Mouse (Mus musculus): ENCODE results near the gene Psg17. TPM values are rescaled to one million over a fixed set of nuclear protein-coding genes. Genes with fewer than 3 reads are reported as not detected.
"Not testable (repeated sequence)": the region's sequence is repeated elsewhere in the genome, so short reads cannot be mapped to it uniquely, and the experiment has no call there.

The Psg17 gene
- polyA plus RNA-seq (2016; fragmentation: Nextera tagmentation; extraction: Ambion mirVana) = not detected in 2 replicates

DNA sequence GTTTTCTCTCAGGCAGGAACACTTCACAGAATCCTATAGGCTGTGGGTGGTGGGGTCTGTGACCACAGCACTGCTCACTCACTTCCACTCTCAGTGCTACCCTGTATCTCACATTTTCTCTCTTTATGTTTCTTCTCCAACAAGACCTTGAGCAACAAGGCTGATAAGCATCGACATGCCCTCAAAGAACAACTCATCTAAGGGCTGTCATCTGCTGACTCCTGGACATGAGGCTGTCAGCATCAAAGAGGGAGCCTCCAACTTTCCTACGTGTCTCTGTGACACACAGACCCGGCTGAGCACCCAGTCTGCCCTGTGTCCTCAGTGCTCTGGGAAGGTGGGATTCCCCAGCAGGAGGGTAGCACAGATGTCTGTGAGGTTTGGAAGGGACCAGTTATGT is at the start of gene Psg17:
Gene Psg17, minus strand, starts transcription at position 101 of the 400 bp plus-strand sequence.
- Histone ChIP-seq H3K27me3 (ENCODE audit: low read depth, poor library complexity, severe bottlenecking) (no peaks in the 10 kb centered on the region), H3K4me1 (no peaks in the 10 kb centered on the region), H3K9me3 (replicated peaks) (no peaks in the 10 kb centered on the region), H3K4me3 (no peak within 1 kb of the TSS), H3K27ac (replicated peaks) (no peak within 1 kb of the TSS), H3K36me3 (no peaks in the 10 kb centered on the region)
- 75% methylated on average over 3 of the region's 3 CpGs for WGBS
- DNase-seq (ENCODE audit: low spot score) = no peak

DNA sequence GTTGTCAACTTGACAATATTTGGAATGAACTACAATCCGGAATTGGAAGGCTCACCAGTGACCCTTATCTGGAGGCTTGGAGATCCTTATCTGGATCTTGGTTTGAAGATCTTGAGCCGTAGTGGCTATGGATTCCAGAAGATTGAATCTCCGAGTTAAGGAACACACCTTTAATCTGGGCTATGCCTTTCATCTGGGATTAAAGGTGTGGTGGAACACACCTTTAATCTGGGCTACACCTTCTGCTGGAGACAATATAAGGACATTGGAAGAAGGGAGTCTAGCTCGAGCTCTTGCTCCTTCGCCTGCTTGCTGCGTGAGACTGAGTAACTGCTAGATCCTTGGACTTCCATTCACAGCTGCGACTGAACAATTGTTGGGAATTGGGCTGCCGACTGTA is 49.6 kb upstream of the Psg17 start, which contains the start of gene Pglyrp1:
Gene Pglyrp1, plus strand, starts transcription at position 301 of the 400 bp plus-strand sequence.
- not testable (repeated sequence) for H3K4me3 ChIP-seq; H3K36me3 ChIP-seq; H3K27me3 ChIP-seq (ENCODE audit: low read depth, poor library complexity, severe bottlenecking); DNase-seq (ENCODE audit: low spot score); H3K27ac ChIP-seq (replicated peaks)
- Histone ChIP-seq H3K9me3 (replicated peaks) (peaks cover 13% of the 10 kb centered on the region), H3K4me1 (peaks cover 11% of the 10 kb centered on the region)
- 100% methylated on average over 1 of the region's 8 CpGs for WGBS

DNA sequence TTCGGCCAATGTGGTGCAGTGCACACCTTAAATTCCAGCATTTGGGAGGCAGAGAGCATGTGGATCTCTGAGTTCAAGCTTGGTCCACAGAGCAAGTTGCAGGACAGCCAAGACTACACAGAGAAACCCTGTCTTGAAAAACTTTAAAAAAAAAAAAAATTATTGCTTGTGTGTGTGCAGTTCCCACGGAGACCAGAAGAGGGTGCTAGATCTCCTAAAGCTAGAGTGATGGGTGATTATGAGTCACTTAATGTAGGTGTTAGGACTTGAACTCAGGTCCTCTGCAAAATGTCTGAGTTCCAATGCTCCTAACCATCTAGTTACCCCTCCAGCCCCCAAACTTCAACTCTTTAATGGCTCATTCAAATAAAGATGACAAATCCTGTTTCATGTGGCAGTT is 47.1 kb upstream of the Psg17 start:
- no peaks in the 10 kb centered on the region for H3K27me3 ChIP-seq (ENCODE audit: low read depth, poor library complexity, severe bottlenecking)
- DNase-seq (ENCODE audit: low spot score) = no peak
- no peaks in the 10 kb centered on the region for H3K36me3 ChIP-seq
- no peak overlapping the region for H3K27ac ChIP-seq (replicated peaks)
- peaks cover 11% of the 10 kb centered on the region for H3K4me1 ChIP-seq
- peaks cover 13% of the 10 kb centered on the region for H3K9me3 ChIP-seq (replicated peaks)
- WGBS = 83% methylated on average over 2 of the region's 2 CpGs
- H3K4me3 ChIP-seq = no peak overlapping the region

DNA sequence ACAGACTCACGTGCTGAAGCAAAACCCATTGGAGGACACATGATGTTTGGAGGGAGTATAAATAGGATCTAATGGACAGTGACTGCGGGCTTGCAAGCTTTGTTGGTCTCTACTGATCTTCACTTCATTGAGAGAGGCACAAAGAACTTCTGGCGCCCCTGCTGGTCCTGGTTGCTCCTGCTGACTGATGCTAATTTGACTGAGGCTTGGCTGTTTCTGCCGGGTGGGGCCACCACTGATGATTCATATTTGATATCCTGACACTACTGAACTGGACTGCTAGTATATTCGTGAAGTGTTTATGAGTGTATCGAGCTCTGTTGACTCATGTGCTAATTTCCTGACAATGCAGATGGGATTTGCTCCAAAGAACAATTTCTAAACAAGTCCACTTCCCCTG is 41.4 kb upstream of the Psg17 start:
- no peak overlapping the region for H3K4me3 ChIP-seq
- 86% methylated on average over 6 of the region's 6 CpGs for WGBS
- no peaks in the 10 kb centered on the region for H3K4me1 ChIP-seq
- H3K36me3 ChIP-seq = no peaks in the 10 kb centered on the region
- DNase-seq (ENCODE audit: low spot score) = no peak
- H3K27ac ChIP-seq (replicated peaks) = no peak overlapping the region
- H3K27me3 ChIP-seq (ENCODE audit: low read depth, poor library complexity, severe bottlenecking) = no peaks in the 10 kb centered on the region
- H3K9me3 ChIP-seq (replicated peaks) = peaks cover 10% of the 10 kb centered on the region

DNA sequence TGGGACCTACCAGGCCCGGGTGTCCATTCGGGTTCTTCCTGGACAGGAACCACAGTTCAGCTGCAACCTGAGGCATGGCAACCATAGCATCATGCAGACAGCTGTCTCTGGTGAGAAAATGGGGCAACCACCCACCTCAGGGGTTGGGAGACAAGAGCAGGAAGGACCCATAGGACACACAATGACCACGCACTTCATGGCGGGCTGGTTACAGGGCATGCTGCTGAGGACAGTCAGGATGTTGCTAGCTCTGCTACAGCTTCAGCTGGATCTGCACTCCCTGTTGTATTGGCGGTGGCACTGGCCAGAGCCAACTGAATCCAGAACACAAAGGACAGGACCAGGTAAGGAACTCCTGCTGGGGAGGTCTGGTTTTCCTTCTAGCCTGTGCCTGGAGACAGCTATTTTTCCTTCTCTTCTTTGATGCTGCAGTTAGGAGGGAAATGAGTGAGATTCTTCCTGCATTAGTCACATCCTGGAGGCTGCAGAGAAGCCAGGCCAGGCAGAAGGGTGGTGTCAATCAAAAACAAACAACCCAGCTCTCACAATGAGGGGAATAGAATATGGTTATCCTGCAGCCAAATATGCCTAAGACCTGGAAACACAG is 37.0 kb upstream of the Psg17 start:
- WGBS = 77% methylated on average over 5 of the region's 5 CpGs
- H3K9me3 ChIP-seq (replicated peaks) = 0 out of 2 replicates have a peak, but pooled peaks cover 6% of the 10 kb centered on the region
- no peaks in the 10 kb centered on the region for H3K27me3 ChIP-seq (ENCODE audit: low read depth, poor library complexity, severe bottlenecking)
- H3K27ac ChIP-seq (replicated peaks) = peak overlapping the region; percentile 23; the same call in 1 of the 2 replicates
- no peak overlapping the region for H3K4me3 ChIP-seq
- no peak for DNase-seq (ENCODE audit: low spot score)
- no peaks in the 10 kb centered on the region for H3K4me1 ChIP-seq
- H3K36me3 ChIP-seq = no peaks in the 10 kb centered on the region

DNA sequence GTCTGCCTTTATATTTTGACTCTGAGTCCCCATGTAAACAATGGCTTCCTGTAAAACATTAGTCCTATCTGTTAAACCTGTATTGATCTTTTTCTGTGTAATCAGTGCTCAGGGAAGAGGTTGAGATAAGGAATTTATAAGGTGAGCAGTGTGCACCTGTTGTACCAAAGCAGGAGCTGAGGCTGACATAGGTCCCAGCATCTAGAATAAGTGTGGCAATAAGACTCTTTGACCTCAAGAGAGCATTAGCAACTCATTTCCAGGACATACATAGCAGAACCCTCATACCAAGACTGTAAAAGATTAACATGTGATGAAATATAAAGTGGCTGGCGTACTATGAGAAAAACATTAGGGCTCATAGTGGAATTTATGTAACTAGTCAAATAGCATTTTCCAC is 27.0 kb upstream of the Psg17 start:
- H3K9me3 ChIP-seq (replicated peaks) = no peaks in the 10 kb centered on the region

DNA sequence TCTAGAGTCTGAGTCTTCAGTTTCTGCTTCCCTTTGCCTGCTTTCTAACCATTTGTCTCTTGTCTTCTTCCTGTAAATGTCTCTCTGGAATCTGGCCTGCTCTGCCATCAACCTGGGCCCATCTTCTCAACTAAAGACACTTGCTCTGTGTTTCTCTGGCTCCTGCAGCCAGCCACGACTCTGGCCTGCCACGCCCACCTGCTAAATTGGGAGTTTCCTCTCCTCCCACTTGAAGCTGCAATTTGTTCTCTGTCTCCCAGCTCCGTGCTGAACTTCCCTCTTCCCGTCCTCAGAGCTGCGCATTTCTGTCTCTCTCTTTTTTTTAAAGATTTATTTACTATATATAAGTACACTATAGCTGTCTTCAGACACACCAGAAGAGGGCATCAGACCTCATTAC is 23.4 kb upstream of the Psg17 start:
- DNase-seq (ENCODE audit: low spot score) = no peak
- Histone ChIP-seq H3K27me3 (ENCODE audit: low read depth, poor library complexity, severe bottlenecking) (no peaks in the 10 kb centered on the region), H3K4me1 (peaks cover 14% of the 10 kb centered on the region), H3K9me3 (replicated peaks) (no peaks in the 10 kb centered on the region), H3K27ac (replicated peaks) (no peak overlapping the region), H3K4me3 (no peak overlapping the region), H3K36me3 (no peaks in the 10 kb centered on the region)
- 48% methylated on average over 5 of the region's 5 CpGs for WGBS

More for the DNA sequence above, 27.0 kb upstream of the Psg17 start:
- Histone ChIP-seq H3K4me1 (peaks cover 2% of the 10 kb centered on the region; the same call in 1 of the 2 replicates), H3K36me3 (no peaks in the 10 kb centered on the region), H3K4me3 (no peak overlapping the region), H3K27ac (replicated peaks) (no peak overlapping the region), H3K27me3 (ENCODE audit: low read depth, poor library complexity, severe bottlenecking) (no peaks in the 10 kb centered on the region)
- no peak for DNase-seq (ENCODE audit: low spot score)
- 94% methylated on average over 1 of the region's 1 CpGs for WGBS

DNA sequence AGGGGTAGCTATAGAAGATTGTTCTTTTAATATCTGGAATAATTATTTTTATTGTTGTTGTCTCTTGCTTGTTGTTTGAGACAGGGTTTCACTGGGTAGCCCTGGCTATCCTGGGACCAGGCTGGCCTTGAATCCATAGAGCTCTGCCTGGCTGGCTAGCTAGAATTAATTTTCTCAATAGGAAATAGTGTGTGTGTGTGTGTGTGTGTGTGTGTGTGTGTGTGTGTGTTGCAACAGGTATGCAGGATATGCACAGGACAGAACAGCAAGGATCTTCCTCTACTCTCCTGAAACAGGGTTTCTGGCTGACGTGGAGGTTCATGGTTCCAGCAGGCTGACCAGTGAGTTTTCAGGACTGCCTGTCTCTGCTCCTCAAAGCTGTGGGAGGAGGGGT is 19.8 kb upstream of the Psg17 start:
- DNase-seq (ENCODE audit: low spot score) = no peak
- no peak overlapping the region for H3K27ac ChIP-seq (replicated peaks)
- WGBS = 71% methylated on average over 1 of the region's 1 CpGs
- no peaks in the 10 kb centered on the region for H3K36me3 ChIP-seq
- H3K9me3 ChIP-seq (replicated peaks) = no peaks in the 10 kb centered on the region
- no peaks in the 10 kb centered on the region for H3K27me3 ChIP-seq (ENCODE audit: low read depth, poor library complexity, severe bottlenecking)
- peak overlapping the region; percentile 48 for H3K4me3 ChIP-seq
- H3K4me1 ChIP-seq = peaks cover 15% of the 10 kb centered on the region

DNA sequence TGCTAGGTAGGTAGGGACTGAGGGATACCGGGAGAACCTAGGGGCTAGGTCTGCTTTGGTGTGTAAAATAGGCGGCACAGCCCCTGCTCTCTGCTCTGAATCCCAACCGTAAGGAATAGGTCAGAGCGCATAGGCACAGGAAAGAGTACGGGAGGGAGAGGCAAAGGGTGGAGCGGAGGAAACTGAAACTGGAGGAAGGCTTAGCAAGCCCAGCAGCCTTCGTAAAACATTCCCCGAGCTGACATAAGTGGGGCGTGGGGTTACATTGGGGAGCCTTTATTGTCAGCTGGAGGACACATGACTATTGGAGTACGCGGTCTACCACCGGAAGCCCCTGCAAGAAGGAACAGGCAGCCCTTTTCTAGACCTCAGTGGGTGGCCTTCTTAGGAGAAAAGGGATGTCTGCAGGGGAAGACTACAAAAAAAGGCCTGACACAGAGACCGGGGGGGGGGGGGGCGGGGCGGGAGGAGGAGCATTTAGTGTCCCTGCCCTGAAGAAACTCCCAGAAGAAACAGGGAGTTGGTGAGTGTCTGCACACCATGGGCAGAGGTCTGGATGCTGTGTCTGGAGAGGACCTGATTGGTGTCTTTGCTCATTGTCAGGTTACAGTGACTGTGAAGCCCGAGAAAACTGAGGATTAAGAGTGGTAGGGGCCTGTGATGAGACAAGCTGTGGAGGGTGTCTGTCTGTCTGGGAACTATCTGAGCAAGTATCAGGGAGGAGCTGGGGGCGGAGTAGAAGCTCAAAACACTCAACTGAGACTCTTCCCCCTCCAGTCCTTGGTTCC is 19.2 kb upstream of the Psg17 start:
- no peaks in the 10 kb centered on the region for H3K36me3 ChIP-seq
- H3K27me3 ChIP-seq (ENCODE audit: low read depth, poor library complexity, severe bottlenecking) = no peaks in the 10 kb centered on the region
- H3K4me3 ChIP-seq = peak overlapping the region; percentile 48
- H3K9me3 ChIP-seq (replicated peaks) = no peaks in the 10 kb centered on the region
- H3K27ac ChIP-seq (replicated peaks) = peak overlapping the region; percentile 72
- peaks cover 15% of the 10 kb centered on the region for H3K4me1 ChIP-seq
- WGBS = 3% methylated on average over 15 of the region's 17 CpGs
- peak; percentile 56 for DNase-seq (ENCODE audit: low spot score)

DNA sequence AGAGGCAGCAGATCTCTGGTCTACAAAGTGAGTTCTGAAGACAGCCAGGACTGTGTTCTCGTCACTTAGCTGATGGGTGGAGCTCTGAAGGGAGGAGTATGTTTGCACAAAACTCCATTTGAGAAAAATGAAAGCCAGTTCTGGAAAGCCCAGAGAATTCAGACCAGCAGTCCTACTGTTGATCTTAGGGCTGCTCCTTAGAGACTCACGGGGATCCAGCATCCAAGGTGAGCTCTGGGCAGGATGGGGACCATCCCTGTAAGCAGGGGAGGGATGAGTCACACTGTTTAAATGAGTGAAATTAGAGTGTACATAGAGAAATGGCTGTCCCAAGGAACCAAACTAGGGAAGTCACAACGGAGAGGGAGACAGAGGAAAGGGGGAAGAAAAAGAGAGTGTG is 18.5 kb upstream of the Psg17 start, which contains the start of gene Mill2:
Gene Mill2, plus strand, starts transcription at position 102 of the 400 bp plus-strand sequence.
- DNase-seq (ENCODE audit: low spot score) = no peak
- H3K4me1 ChIP-seq = peaks cover 15% of the 10 kb centered on the region
- WGBS = 40% methylated on average over 3 of the region's 3 CpGs
- H3K27ac ChIP-seq (replicated peaks) = peak within 1 kb of the TSS; percentile 72
- no peaks in the 10 kb centered on the region for H3K36me3 ChIP-seq
- no peaks in the 10 kb centered on the region for H3K9me3 ChIP-seq (replicated peaks)
- peak within 1 kb of the TSS; percentile 48 for H3K4me3 ChIP-seq
- H3K27me3 ChIP-seq (ENCODE audit: low read depth, poor library complexity, severe bottlenecking) = no peaks in the 10 kb centered on the region

DNA sequence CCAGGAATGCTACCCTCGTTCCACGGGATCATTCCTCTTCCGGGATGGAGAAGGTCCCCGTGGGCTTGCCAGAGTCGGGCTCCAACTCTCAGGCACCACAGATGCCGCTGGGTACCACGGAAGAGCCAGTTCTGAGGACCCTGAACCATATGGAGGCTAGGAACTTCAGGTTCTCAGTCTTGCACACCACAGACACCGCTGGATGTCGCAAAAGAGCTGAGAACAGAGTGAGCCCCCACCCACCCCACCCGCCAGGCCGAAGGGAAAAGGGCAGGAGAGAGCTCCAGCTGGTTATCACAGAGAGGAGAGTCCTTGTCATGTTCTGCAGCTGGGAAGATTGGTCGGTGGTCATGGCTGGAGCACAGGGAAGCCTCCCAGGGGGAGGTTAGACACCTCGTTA is 10.9 kb upstream of the Psg17 start:
- H3K4me1 ChIP-seq = peaks cover 7% of the 10 kb centered on the region
- H3K4me3 ChIP-seq = no peak overlapping the region
- WGBS = 45% methylated on average over 13 of the region's 13 CpGs
- DNase-seq (ENCODE audit: low spot score) = no peak
- H3K36me3 ChIP-seq = no peaks in the 10 kb centered on the region
- no peaks in the 10 kb centered on the region for H3K27me3 ChIP-seq (ENCODE audit: low read depth, poor library complexity, severe bottlenecking)
- H3K9me3 ChIP-seq (replicated peaks) = no peaks in the 10 kb centered on the region; the same call in 1 of the 2 replicates
- no peak overlapping the region for H3K27ac ChIP-seq (replicated peaks)

DNA sequence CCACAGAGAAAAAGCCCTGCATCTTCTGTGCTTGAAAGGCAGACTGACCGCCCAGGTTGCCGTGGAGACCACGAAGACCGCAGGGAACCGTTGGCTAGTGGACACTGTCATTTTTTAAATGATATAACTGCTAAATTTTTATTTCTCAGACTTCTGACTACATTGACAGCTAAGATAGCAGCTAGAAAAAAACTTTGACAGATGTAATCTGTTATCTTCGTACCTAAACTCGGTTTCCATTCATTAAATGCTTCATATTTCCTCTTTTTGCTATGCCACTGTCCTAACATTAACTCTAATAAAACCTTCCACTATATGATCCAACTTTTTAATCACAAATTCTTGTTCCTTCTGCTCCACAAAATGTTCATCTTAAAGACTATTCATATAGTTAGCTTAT is 8.1 kb upstream of the Psg17 start:
- WGBS = 87% methylated on average over 7 of the region's 7 CpGs

DNA sequence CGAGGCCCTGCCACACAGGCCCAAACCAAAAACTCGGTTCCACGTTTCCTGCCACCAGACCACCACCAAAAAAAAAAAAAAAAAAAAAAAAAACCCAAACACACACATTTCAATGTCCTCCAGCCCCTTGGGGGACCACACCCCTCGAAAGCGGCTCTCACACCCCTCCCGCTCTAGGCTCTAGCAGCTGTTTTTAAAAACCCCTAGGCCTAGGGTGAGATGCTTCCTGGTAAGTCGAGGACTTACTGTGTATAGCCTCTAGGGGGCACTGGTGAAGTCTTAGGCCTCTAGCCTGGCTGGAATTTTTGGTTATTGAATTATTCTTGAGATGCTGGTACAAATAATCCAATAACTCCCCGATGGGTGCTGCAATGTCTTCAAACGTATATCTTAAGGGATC is 7.2 kb upstream of the Psg17 start:
- Histone ChIP-seq H3K36me3 (no peaks in the 10 kb centered on the region), H3K27me3 (ENCODE audit: low read depth, poor library complexity, severe bottlenecking) (no peaks in the 10 kb centered on the region), H3K9me3 (replicated peaks) (no peaks in the 10 kb centered on the region; the same call in 1 of the 2 replicates), H3K4me3 (no peak overlapping the region), H3K4me1 (peaks cover 7% of the 10 kb centered on the region), H3K27ac (replicated peaks) (no peak overlapping the region)
- no peak for DNase-seq (ENCODE audit: low spot score)
- WGBS = 62% methylated on average over 9 of the region's 9 CpGs

More for the DNA sequence above, 8.1 kb upstream of the Psg17 start:
- Histone ChIP-seq H3K4me1 (peaks cover 7% of the 10 kb centered on the region), H3K36me3 (no peaks in the 10 kb centered on the region), H3K27me3 (ENCODE audit: low read depth, poor library complexity, severe bottlenecking) (no peaks in the 10 kb centered on the region), H3K4me3 (no peak overlapping the region), H3K9me3 (replicated peaks) (no peaks in the 10 kb centered on the region; the same call in 1 of the 2 replicates), H3K27ac (replicated peaks) (no peak overlapping the region)
- no peak for DNase-seq (ENCODE audit: low spot score)

All from midbrain, embryonic 10.5 days (tissue).